Mouse (Mus musculus) heart, postnatal 10 days (tissue): ENCODE measurements around the gene Il1b. TPM values are rescaled to one million over a fixed set of nuclear protein-coding genes. Genes with fewer than 3 reads are reported as not detected.

Source experiments
- DNase-seq, 2 experiments: peaks; one replicate each; pipeline ENCODE4 v3.0.0; 2021
- intact Hi-C: fragments of 180-260 bp; cut with DNase I; formaldehyde crosslinking; loops from one replicate; pipeline ENCODE4 v1.15.1; 2025
- total RNA-seq, 2 experiments: library from RNA; stranded (reverse); gene quantifications; 2 replicates each; pipeline ENCODE4 v1.2.3; 2021

The Il1b gene
- total RNA-seq, 2 experiments from 2014 or later = 0.25 to 0.34 TPM

- peak in 1 of 2 experiments; percentile 16 for DNase-seq
- intact Hi-C loops = no loop called here
Measured at GRCm38 (mm10) chr2:129373307-129373706, 2.4 kb upstream of the Il1b start.

DNA sequence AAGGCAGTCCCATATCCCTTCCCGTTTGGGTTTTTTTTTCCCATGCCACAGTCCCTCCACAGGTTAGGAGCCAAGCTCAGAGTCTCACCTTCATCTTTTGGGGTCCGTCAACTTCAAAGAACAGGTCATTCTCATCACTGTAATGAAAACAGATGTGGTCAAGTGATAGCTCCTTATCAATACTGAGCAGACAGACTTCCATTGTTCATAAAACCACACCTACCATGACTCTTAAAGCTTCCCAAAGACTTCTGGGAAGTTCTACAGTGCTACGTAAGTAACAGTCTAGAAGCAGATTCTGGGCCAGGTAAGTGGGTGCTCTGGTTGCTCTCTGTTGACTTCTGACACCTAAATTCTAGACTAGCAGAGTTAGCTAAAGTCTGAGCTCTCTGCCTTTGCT, 1.3 kb downstream of the Il1b start:
- intact Hi-C loops = no loop called here
- DNase-seq = no peak

- no peak for DNase-seq
- intact Hi-C loops = no loop called here
Measured at GRCm38 (mm10) chr2:129368795-129369194, 2.1 kb downstream of the Il1b start.

GRCm38 (mm10) chr2:129368106-129368505, 2.8 kb downstream of the Il1b start:
- intact Hi-C loops = no loop called here
- no peak for DNase-seq

- intact Hi-C loops = no loop called here
- DNase-seq = no peak
Measured at GRCm38 (mm10) chr2:129367246-129367645, 3.7 kb downstream of the Il1b start.

DNA sequence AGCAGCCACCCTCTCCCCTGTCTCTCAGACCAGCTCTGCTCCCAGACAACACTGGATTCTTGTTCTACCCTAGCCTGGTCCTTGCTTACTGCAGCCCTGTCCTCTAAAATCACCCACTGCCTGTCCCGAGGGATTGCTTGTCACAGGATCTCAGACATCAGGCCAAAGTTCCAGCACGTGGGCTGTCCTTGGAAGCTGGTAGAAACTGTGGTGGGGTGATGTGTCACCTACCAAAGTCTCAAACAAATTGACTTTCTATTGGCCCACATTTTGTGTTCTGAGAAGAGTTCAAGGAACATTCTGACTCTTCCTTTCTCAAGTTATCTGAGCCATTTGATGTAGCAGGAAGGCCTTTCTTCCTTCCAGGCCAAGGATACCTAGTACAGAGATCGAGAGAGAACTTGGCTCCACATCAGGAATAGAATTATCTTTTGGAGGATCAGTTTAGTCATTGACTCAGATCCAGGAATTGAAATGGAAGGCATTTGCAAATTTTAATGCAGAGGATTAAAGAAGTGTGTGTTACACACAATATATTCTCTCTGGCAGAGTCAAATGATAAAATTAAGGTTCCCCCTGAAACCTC, 9.9 kb downstream of the Il1b start:
- intact Hi-C loops = no loop called here
- no peak for DNase-seq

DNA sequence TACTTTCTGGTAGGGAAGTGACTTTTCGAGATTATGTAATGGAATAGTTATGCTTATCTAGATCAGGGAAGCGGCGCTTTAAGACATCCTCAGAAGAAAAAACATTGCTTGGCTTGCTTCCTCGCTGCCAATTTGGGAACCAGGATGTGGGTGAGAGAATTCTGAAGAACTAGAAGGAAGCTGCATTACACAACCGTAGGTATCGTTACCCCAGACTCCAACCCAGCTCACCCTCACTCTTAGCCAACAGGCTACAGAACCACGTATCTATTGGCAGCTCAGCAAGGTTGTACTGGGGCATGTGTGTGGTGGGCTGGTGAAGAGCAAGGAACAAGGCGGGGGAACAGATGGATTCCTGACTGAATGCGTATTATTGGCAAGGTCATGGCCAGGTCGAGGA, 10.7 kb downstream of the Il1b start:
- intact Hi-C loops = no loop called here
- DNase-seq = no peak

GRCm38 (mm10) chr2:129338138-129338621, 32.8 kb downstream of the Il1b start:
- intact Hi-C loops = no loop called here
- peak; percentile 12 to 33 for DNase-seq

GRCm38 (mm10) chr2:129333471-129333870, 37.5 kb downstream of the Il1b start:
- intact Hi-C loops = no loop called here

DNA sequence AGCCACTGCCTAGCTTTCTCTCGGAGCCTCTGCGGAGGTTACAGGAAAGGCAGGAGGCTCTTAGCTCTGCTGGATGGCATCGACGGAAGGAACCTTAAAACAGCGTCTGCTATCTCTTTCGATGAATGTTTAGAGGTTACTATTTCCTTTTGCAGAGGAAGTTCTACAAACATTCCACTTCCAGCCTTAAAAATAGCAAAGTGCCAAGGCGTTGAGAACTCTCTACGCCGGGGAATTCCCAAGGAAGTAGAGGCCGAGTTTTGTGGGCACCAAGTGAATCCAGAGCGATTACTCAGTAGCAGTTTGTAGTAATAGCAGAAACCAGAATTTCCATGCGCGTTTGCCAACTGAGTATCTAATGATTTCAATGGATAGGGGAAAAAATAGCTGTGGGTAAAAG, 40.4 kb downstream of the Il1b start:
- peak in 1 of 2 experiments; percentile 13 for DNase-seq
- intact Hi-C loops = no loop called here

More at GRCm38 (mm10) chr2:129333471-129333870, 37.5 kb downstream of the Il1b start:
- no peak for DNase-seq

DNA sequence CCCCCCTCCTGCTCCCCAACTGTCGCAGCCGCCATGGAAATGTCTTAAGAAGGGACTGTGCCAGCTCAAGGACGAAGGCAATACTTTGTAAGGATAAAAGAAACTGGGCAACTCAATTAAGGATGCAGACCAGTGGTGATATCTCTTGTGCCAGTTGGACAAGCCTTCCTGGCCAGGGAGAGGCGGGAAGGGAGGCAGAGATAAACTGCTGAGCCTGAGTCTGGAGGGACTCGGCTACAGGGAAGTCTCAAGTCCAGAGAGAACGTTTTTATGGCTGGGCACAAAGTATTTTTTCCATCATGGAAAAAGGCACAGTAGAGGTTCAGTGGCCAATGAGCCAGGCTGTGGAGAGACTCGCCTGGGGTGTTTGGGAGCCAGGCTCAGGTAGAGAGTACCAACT, 40.9 kb downstream of the Il1b start:
- no peak for DNase-seq
- intact Hi-C loops = no loop called here

GRCm38 (mm10) chr2:129328238-129328637, 42.7 kb downstream of the Il1b start:
- no peak for DNase-seq
- intact Hi-C loops = no loop called here

GRCm38 (mm10) chr2:129324216-129324615, 46.7 kb downstream of the Il1b start:
- intact Hi-C loops = no loop called here
- DNase-seq = no peak

- intact Hi-C loops = no loop called here
- no peak for DNase-seq
Measured at GRCm38 (mm10) chr2:129322117-129322635, 48.8 kb downstream of the Il1b start.

DNA sequence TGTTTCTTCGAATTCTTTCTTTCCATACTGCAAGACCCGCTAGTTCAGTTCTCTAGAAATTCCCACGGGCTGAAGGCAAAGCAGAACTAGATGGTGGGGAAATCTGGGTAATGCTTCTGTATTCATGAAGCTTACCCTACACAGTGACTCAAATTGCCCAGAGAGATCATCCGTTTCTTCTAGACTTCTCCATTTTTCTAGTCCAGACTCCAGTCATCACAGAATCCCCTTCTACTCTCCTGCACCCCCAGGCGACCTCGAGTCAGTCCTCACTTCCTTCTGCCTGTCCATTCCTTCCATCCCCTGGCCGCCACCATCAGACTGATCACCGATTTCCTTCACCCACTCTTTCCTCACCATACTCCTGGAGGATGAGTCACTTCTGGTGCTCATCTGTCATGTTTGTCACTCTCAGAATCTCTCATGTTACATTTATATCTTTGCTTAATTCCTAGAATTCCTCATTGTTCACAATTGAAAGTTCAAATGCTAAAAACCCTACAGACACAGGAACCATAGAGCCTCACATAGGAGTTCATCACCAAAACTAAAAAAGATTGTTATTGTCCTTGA, 50.8 kb downstream of the Il1b start:
- intact Hi-C loops = no loop called here
- no peak for DNase-seq

- no peak for DNase-seq
- intact Hi-C loops = no loop called here
Measured at GRCm38 (mm10) chr2:129315831-129316230, 55.1 kb downstream of the Il1b start.

DNA sequence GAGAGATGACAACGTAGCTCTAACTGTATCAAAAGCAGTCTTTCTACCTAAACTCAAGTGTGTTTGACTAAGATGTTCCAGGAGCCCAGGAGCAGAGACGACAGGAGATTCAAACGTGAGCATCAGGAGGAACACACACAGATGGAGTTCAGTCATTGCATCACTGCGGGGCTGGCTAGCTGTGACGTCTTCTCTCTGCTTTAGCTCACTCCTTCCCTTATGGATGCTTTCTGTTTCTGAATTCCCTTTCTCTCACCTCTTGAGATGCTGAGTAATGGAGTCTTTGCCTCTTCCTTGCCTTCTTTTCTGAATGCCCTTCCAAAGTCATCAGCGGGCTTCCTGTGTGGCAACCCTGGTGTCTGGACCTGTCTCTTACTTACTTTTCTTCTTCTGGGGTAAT, 56.1 kb downstream of the Il1b start:
- intact Hi-C loops = no loop called here
- no peak for DNase-seq

Other genes starting within 250 kb of the Il1b start
- gene Chchd5, start 241.4 kb downstream of the Il1b start, total RNA-seq = 10 to 100 TPM; 11.6 to 13.9 TPM
- 10 to 100 TPM; 15.3 to 18.8 TPM for gene Slc20a1, start 172.4 kb downstream of the Il1b start, total RNA-seq
- 10 to 100 TPM; 11.8 to 13.4 TPM for gene Ckap2l, start 73.9 kb downstream of the Il1b start, total RNA-seq
- under 1 TPM in 1 of 2 experiments, not detected in 1; 0.12 TPM for gene Il1a, start 61.2 kb downstream of the Il1b start, total RNA-seq
- not detected for gene F830045P16Rik, start 165.5 kb upstream of the Il1b start, total RNA-seq
- 10 to 100 TPM; 22.9 to 28.6 TPM for gene Sirpa, start 221.7 kb upstream of the Il1b start, total RNA-seq